Mouse (Mus musculus) gonadal fat pad, adult 2 months (tissue): ENCODE measurements around the gene Itpripl1. TPM values are rescaled to one million over a fixed set of nuclear protein-coding genes. Genes with fewer than 3 reads are reported as not detected.
"Not testable (repeated sequence)": the region's sequence is repeated elsewhere in the genome, so short reads cannot be mapped to it uniquely, and the experiment has no call there.

ENCODE experiments used
- DNase-seq: peaks from one replicate; pipeline ENCODE4 v3.0.0-alpha.2; 2012; ENCODE audit warnings: low read depth
- polyA plus RNA-seq: library from polyadenylated mRNA; depleted of rRNA; stranded (reverse); fragments of >200 nt; gene quantifications from 2 replicates; pipeline ENCODE4 v1.2.3, GENCODE M21; 2012; rRNA removed

Gene Itpripl1
- polyA plus RNA-seq, result 11.6 and 14.4 TPM in 2 replicates

GRCm38 (mm10) chr2:127143158-127144063, at the start of gene Itpripl1:
Gene Itpripl1 (minus strand): TSS chr2:127143442.
- no peak for DNase-seq

DNA sequence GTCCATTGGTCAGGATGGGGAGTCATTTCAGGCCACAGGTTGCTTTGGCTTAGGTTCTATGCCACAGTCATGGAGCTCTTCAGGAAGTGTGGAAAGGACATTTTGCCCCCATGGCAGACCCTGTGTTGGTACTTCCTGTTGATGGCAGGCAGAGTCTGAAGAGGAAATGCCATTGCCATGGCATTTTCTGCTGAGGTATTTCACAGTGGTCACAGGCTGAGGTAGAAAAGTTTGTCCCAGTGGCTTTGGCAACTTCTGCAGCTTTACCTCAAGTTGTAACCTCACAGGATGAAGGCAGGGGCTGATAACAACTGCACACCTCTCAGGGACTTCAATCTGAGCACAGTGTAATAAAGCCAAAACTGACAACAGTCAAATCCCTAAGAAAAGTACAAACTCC, 46.3 kb upstream of the Itpripl1 start:
- no peak for DNase-seq

GRCm38 (mm10) chr2:127182598-127183381, 39.5 kb upstream of the Itpripl1 start:
- peak; percentile 63 for DNase-seq

- DNase-seq, result not testable (repeated sequence)
These were observed 23.0 kb upstream of the Itpripl1 start for GRCm38 (mm10) chr2:127166261-127166660.

DNA sequence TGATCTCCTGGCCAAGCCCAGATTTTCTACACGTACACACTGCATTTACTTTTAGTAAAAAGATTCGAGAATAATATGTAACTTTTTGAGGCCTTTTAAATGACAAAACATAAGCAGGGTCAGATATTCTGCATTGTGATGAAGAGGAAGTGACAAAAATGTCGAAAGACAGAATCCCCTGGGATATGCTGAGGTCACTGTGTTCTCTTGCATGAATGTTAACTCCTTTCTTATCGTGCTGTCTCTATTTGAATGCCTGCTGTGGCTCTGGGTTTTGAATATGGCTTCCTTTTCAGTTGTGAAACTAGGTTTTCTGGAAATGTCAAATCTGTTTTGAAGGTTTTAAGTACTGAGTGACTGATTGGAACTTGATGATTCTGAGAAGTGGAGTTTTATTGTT, 22.4 kb upstream of the Itpripl1 start:
- DNase-seq, result no peak

- DNase-seq, result no peak
These were observed 2.5 kb upstream of the Itpripl1 start for GRCm38 (mm10) chr2:127145699-127146098.

GRCm38 (mm10) chr2:127142577-127143157, 575 bp downstream of the Itpripl1 start:
- no peak for DNase-seq

- DNase-seq, result no peak
These were observed 1.2 kb downstream of the Itpripl1 start for GRCm38 (mm10) chr2:127142031-127142430.

GRCm38 (mm10) chr2:127140011-127140410, 3.2 kb downstream of the Itpripl1 start:
- no peak for DNase-seq

- no peak for DNase-seq
These were observed 3.6 kb downstream of the Itpripl1 start for GRCm38 (mm10) chr2:127139605-127140004.

- no peak for DNase-seq
These were observed 4.1 kb downstream of the Itpripl1 start for GRCm38 (mm10) chr2:127139094-127139493.

DNA sequence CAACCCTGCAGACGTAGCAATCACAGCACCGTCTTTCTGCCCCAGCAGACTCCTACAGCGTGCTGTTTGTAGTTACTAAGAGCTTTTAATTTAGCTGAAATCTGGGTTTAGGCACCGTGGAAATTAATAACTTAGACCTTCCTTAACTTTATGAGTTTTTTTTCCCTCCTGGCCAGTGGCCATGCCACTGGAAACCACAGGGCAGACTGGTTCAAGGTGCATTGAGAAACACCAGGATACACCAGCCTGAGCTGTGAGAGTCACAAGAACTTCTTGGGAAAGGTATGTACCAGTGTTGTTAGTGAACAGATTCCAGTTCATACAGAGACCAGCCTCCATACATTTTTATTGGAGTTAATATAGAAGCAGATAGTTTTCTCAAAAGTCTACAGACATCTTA, 4.8 kb downstream of the Itpripl1 start:
- DNase-seq, result peak; percentile 64

DNA sequence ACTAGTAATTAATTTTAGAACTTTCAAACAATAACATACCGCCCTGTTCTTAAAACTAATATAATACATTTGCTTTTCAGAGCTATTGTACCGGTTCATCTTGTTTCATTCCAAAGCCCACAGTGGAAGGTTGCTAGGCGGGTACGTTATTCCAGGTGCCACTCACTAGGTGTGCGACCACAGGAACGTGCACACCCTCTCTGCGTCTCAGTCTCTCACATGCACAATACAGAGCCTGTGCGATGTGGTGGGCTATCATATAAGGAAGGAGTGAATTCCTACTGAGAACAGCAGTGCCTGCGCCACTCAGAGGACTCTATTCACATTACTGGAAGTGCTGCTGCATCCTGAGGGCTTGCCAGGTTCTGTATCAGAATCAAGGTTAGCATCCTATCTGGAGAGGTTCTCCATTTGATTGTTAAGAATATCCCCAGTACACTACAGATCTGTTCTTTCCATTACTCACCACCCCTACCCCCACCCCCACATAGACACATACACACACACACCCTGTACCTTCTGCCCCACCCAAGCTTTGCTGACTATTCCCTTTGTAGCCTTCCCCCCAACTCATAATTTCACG, 5.3 kb downstream of the Itpripl1 start:
- no peak for DNase-seq

GRCm38 (mm10) chr2:127136979-127137378, 6.3 kb downstream of the Itpripl1 start:
- peak; percentile 99 for DNase-seq

GRCm38 (mm10) chr2:127135255-127135654, 8.0 kb downstream of the Itpripl1 start:
- DNase-seq, result not testable (repeated sequence)

GRCm38 (mm10) chr2:127133621-127134461, 9.4 kb downstream of the Itpripl1 start, which contains the start of gene Ncaph:
Gene Ncaph (minus strand): TSS chr2:127133954.
- DNase-seq, result no peak

- DNase-seq, result no peak
These were observed 11.9 kb downstream of the Itpripl1 start for GRCm38 (mm10) chr2:127131353-127131752.

DNA sequence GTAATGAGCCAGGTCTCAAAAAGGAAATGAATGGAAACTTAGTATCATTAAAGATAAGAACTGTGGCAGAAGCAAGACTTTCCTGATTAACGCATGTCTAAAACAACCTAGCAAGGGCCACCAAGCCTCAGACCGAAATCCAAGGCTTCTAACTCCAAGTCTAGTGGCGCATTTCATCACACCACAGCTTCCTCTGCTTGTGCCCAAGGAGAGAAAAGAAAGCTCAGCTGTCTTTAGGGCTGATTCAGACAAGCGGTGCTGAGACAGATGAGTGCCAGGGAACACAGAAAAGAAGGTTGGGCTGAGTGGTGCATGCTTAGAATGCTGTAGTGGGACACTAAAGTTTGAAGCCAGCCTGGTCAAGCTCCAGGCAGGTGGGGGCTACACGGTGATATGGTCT, 14.3 kb downstream of the Itpripl1 start:
- DNase-seq, result no peak

- no peak for DNase-seq
These were observed 21.5 kb downstream of the Itpripl1 start for GRCm38 (mm10) chr2:127121591-127122235.

DNA sequence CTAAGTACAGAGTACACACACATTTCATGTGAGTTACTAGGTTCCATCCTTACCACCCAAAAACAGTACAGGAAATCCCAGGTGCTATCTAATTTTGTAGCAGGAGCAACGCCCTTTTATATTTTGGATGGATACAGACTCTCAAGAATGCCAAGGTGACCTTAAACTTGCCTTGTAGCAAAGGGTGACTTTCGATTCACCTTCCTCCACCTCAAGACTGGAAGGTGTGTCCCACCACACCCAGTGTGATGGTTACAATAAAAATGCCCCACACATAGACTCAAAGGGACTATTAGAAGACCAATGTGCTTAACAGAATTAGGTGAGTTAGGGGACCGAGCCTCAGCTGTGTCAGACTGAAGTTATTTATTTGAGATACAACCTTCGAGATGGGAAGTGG, 34.3 kb downstream of the Itpripl1 start:
- DNase-seq, result no peak
